Mouse (Mus musculus): Measurements from ENCODE around the gene Ccr2.
"Not testable (repeated sequence)": the region's sequence is repeated elsewhere in the genome, so short reads cannot be mapped to it uniquely, and the experiment has no call there.

The Ccr2 gene

DNA sequence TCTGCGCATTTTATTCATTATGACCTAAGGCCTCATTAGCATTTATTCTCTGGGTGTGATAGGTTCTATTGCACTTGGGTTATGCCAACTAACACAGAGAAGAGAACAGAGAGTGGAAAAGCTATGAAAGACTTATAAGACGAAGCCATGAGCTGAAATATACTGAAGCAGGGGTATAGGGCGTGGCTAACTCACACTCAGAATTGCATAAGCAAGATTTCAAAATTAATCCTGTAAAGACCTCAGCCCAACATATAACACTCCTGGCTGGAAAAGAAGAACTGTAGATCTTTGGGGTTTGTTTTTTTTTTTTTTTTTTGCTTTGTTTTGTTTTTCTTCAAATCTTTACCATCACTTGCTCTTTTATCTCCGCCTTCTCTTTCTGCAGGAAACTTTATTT is at the start of gene Ccr2:
Gene Ccr2, plus strand, starts transcription at position 228 of the 400 bp plus-strand sequence.
- DNase-seq (ENCODE audit: low spot score) = no peak

DNA sequence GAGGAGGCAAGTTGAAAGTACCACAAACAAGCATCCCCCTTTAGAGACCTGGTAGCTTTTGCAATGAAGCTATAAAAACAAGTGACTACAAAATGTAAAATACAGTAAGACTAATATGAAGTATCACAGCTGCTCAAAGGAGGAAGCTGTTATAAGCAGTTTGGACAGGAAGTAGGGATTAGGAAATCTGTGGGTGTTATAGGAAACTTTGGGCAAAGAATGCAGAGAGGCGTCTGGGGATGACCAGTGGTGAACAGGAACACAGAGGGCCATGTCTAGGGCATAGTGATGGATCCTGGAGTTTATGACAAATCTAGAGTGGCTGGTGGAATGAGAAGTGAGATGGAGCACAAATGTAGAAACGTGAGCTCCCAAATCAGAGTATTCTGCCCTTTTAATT is 48.2 kb upstream of the Ccr2 start:
- no peak for DNase-seq (ENCODE audit: low spot score)

DNA sequence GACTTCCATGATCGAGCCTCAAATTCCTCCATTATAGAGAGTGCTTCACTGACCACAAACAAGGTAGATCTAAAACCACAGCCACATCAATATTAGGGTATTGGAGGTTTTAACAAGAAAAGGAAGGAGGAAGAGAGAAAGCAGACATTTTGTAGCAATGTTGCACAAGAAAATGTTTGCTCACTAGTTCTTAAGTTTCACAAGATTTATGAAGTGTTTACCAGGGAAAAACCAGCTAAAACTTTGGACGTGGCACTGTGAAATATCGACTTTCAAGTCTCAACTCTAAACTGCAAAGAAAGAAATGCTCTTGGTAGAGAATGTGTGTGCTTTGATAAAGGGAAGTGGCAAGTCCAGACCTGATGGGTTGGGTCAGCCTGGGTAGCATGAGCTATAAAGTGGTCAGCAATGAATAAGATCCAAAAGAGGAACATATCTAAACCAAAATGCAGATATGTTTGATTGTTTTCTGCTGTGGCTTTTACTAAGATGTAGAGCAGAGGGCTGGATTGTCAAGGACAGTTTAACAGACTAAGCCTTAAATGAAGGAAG is 45.5 kb upstream of the Ccr2 start:
- no peak for DNase-seq (ENCODE audit: low spot score)

DNA sequence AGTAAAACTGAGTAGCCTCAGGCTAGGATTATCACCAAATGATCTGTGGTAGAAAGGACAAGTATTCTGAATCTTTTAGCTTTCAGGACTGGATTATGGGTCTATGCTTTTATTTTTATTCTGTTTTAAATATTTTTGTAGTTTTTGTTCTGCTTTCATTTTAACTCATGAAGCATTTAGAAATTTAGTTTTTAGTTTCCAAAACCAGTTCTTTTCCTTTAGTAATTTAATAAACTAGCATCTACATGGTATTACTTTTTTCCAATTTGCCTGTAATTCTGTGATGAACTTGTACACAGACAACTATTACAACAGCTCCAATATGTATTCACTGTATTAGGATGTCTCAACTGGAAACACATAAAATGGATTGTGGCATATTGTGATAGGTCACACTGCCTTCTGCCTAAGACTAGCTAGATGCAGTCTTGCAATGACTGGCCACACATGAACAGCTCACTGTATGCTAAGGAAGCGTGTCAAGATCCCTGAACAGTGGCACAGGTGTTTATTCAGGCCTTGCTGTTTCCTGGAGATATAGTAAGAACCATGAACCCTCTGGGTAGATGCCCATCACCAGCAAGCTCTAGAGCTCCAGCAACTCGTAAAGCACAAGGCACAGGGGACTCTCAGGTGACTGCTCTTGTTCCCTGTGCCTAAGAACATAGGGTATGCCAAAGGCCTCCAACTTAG is 41.9 kb upstream of the Ccr2 start:
- DNase-seq (ENCODE audit: low spot score) = no peak

DNA sequence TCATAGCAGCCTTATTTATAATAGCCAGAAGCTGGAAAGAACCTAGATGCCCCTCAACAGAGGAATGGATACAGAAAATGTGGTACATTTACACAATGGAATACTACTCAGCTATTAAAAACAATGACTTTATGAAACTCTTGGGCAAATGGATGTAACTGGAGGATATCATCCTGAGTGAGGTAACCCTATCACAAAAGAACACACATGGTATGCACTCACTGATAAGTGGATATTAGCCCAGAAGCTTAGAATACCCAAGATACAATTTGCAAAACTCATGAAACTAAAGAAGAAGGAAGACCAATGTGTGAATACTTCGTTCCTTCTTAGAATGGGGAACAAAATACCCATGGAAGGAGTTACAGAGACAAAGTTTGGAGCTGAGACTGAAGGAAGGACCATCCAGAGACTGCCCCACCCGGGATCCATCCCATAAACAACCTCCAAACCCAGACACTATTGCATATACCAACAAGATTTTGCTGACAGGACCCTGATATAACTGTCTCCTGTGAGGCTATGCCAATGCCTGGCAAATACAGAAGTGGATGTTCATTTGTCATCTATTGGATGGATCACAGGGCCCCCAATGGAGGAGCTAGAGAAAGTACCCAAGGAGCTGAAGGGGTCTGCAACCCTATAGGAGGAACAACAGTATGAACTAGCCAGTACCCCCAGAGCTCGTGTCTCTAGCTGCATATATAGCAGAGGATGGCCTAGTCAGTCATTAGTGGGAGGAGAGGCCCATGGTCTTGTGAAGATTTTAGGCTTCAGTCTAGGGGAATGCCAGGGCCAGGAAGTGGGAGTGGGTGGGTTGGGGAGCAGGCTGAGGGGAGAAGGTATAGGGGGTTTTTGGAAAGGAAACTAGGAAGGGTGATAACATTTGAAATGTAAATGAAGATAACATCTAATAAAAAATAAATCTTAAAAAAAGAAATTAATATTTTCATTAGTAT is 40.0 kb upstream of the Ccr2 start:
- not testable (repeated sequence) for DNase-seq (ENCODE audit: low spot score)

DNA sequence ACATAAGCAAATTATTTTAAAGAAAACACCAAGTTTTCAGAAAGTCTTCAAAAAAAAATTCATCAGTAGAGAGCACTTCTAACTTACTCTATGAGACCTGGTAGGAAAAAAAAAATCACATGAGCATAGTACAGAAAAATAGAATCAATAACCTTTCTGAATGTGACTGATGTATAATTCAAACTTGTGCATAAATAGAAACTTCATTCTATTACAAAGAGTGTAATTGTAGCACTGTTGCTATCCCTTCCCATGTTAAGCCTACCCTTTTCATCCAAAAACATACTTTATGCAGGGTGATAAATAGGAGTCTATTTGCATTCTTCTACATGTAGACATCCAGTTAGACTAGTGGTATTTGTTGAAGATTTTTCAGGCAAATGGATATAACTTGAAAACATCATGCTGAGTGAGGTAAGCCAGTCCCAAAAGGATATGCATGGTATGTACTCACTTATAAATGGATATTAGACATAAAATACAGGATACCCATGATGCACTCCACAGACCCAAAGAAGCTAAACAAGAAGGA is 35.1 kb upstream of the Ccr2 start:
- DNase-seq (ENCODE audit: low spot score) = no peak

DNA sequence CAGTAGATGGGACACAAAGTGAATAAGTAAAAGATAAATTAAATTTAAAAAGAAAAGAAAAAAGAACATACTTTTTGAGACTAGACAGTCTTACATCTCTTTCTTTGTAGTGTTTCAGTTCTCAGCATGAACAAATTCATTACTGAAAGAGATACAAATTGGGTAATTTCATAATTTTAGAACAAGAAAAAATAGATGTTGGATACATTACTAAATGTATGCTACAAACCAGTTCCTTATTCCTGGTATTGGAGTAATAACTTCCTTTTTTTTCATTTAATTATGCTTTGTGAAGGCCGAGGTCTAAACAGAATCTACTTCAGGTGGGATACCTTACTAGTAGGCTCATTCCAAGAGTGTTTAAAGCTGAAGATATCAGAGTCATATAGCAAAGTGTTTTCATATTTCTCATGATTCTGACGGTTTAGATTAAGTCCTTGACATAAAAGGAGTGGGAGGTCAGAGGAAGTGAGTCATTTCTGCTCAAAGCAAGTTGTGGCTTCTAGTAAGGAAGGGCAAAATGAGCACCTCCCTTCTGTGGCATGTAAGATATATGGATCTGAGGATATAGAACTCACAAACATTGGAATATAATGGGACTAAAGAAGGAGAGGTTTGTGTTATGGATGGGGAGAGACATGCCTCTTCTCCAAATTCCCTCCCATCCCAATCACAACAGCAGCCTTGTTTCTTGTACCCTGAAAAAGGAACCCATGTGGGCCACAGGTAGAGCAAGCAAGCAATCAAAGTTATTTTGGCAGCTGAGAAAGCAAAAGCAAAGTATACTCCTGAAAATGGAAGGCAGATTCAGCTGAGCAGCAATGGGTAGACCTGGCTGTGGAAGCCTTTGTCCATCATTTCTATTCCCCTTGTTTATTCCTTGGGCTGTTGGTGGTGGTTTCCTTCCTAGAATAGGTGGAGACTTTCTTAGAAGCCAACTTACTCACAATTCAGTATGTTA is 33.4 kb upstream of the Ccr2 start:
- no peak for DNase-seq (ENCODE audit: low spot score)

DNA sequence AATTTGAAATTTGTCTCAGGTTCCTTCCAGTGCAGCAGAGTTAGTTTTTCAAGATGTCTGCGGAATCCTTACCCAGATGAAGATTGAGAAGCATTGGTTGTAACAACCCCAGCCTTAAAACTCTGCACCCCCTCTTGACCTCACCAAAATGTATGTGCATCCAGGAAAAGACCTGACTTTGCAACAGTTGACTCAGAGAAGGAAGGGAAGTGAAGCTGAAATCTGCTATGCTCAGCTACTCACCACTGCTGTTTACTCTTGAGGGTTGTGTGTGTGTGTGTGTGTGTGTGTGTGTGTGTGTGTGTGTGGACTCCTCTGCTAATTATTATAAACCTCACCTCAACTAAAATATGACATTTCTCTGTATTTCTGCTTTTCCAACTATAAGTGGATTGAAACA is 30.2 kb upstream of the Ccr2 start:
- no peak for DNase-seq (ENCODE audit: low spot score)

DNA sequence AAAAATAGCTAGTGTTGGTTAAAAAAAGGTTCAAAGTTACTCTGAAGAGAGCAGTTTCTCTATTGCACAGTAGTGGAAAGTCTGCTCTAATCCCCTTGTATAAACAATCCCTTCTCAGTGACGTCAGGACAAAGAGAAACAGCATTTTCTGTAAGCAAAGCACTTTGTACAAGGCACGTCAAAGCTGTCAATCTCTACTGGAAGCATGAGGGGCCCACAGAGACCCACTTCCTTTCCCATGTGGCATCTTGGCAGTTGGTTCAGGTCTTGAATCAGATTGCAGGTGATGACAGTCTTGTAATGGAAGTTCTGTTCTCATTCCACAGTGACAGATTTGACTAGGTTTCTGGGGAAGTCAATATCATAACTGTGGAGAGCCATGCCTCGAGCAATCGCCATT is 21.9 kb upstream of the Ccr2 start:
- no peak for DNase-seq (ENCODE audit: low spot score)

DNA sequence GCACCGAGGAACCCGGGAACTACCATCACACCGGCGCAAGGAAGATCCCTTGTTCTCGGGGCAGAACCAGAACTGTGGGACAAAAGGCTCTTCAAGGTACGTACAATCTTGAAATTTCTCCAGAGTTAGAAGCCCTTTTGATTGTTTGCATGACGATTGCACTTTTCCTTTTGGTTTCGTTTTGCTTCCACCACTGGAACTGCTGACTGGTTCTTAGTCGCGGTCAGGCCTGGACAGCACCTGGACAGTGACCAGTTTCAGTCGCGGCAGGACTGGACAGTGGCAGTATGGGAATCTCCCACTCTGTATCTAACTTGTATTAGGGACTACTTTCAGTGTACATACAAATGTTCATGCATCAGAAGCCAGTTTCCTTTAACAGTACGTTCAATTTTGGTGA is 21.3 kb upstream of the Ccr2 start:
- not testable (repeated sequence) for DNase-seq (ENCODE audit: low spot score)

DNA sequence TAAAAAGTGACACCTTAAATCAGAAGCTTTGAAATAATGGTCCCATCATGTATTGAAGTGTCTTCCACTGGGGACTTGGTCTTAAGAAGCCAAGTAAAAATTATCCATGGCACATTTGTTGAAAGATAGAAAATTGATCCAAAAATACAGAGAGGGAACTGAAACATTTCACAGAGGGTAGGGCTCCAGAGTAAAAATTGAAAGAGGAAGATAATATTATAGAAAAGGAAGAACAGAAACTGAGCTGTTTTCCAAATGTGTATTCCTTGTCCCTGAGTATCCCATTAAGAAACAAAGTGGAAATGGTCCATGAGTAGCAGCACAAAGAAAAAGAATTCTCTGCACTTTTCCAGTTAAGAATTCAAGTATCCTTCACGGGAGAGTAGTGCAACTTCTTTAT is 11.3 kb upstream of the Ccr2 start:
- DNase-seq (ENCODE audit: low spot score) = no peak

DNA sequence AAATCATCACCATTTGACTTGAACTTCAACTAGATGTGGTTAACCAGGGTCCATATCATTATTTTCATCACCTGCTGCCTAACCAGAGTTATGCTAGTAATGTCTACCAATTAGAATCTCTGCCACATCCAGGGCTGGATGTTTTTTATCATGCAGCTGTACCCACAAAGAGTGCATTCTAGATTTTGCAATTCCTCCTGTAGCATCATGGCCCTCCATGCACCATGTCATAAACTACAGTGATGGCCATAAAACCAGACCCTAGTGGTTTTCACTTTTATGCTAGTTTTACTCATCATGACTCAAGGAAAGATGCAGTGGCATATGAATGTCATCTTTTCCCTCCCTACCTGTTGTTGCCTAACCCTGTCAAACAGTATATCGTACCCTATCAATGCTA is 2.6 kb upstream of the Ccr2 start:
- no peak for DNase-seq (ENCODE audit: low spot score)

DNA sequence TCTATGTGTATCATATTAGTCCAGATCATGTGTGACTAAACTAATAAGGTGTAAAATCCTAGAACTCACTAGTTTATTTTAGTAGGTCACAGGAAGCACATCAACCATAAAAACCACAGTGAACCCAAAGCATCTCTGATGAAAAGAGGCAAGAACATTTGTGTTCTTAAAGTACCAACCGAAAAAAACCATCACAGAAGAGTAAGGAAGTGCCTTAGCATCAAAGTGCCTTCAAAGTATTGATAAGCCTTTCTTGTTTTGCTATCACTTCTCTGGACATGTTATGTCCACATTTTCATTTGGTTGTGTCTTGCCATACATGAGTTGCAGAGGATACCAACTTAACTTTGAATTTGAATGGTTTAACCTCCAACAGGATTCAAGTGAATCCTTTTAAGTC is 1.4 kb upstream of the Ccr2 start:
- no peak for DNase-seq (ENCODE audit: low spot score)

DNA sequence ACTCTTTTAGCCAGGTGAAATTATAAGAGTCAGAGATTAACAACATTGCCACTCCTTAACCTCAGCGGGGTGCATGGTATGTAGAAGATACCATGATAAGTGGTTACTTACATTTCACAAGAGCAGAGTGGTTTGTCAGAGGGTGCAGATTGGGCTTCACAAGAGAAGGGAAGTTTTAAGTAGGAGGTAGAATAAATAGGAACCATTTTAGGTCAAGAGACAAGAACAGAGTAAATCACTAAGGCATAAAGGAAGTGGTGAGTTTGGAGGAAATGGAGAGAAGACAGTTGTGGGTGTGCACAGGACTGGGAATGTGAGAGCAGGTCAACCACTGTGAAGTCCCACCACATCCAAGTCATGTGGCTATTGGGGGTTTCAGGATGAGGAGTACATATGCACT is 1.4 kb downstream of the Ccr2 start:
- DNase-seq (ENCODE audit: low spot score) = no peak

DNA sequence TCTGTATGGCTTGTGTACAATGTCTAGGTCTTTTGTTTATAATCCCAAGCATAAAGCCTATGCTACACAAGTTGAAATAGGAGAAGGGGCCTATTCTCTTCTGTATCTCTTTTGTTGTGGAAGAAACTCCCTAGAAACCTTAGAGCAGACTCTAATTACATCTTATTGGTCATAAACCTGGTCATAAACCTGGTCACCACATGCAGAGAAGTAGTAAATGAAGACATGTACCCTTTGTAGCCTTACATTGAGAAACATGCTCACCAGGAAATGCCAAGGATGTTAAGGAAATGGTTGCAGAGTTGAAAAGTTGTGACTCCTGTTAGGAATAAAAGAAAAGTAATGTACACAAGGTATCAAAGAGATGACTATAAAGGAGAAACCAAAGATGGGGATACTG is 3.4 kb downstream of the Ccr2 start:
- no peak for DNase-seq (ENCODE audit: low spot score)

DNA sequence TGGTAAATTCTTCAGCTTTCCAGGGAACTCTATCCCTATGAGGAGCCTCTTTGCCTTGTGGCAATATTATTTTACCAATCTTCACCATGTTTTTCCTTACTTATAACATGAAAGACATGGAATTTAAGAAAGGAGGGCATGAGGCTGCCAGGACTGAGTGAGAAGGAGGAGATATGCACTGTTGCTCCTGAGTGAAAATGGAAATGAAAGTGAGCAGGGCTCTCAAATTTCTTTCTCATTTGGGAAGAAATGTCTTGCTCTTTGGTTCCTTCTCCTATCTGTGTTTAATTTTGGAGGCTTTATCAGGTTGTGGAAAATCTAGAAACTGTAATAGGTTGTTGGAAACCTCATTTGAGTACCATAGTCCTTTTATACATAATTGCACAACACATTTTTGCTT is 5.5 kb downstream of the Ccr2 start:
- no peak for DNase-seq (ENCODE audit: low spot score)

DNA sequence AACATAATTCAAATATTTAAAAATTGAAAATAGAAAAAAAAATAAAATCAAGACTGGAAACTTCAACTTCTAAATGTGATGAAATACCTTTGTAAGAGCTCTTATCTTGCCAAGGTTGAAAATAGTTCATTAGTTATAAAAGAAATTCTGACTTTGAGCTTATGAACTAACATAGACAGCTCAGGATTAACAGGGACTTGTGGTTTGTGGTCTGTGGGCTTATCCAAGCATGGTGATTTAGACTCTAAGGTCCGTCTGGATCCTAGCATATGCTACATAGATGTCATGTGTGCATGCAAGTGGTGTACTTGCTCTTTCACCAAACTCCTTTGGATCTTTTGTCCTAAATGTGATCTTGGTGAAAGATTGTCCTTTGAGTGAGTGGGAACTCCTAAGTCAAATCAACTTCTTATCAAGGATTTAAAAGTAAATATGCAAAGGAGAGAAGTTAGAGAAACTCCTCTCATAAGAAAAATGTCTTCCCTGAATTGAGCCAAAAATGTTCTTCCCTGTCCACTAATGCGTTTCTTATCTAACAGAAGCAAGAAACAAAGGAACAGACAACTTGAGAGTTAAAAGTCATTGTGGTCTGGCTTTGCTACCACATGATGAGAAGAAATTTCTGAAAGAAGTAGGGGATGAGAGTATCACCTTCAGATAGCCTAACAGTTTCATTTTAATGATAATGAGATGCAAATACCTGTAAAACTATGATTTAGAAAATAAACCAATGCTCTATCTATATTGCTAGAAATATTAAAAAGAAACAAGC is 6.8 kb downstream of the Ccr2 start:
- DNase-seq (ENCODE audit: low spot score) = no peak

DNA sequence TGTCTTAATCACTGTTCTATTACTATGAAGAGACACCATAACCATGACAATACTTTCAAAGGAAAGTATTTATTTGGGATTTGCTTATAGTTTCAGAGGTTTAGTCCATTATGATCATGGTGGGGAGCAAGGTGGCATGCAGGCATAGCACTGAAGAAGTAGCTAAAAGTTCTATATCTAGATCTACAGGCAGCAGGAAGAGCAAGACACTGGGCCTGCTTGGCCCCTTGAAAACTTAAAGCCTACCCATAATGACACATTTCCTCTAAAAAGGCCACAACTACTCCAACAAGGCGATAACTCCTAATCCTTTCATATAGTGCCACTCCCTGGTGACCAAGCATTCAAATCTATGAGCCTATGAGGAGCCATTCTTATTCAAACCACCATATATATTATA is 10.2 kb downstream of the Ccr2 start:
- no peak for DNase-seq (ENCODE audit: low spot score)

DNA sequence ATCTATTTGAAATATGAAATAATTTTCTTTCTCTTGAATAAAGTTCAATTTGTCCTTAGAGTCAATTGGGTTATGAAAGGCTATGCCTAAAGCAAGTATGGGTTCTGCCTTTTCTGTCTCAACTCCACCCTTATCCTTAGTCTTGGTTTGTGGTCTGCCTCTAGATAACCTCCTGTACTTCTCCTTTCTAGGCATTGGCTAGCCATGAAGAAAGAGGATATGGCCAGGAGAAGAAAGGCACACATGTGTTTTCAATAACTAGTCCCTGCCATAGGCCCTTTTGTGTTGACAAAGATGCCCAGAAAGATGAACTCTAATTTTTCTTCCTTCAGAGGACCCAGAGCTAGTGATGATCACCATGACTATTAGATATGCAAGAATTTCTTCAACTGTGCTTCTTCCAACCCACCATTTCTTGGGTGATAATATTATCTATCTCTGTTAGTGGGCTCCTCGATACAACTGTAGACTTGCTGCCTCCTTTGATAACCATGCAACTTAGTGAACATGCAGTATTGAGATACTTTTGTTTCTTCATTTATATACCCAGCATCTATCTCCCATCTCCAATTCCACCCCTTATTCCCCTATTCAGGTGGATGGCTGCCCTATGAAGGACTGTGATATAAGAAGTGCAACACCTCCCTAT is 11.0 kb downstream of the Ccr2 start:
- no peak for DNase-seq (ENCODE audit: low spot score)

DNA sequence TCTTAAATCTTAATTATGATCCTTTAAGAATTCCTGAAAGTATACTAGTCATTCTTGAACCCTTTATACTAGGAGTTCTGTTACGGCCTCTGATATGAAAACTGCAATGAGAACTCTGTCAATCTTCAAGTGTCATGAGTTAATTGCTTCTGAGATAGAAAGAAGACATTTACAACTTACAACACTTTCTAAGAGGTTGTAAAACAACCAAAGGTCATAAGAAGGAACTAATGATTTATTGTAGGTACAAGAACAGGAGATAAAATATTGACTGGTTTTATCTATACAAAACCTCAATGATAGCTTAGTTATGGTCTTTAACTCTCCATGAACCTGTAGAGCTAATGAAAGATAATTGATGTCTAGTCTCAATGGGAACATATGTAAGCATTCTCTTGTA is 12.0 kb downstream of the Ccr2 start:
- no peak for DNase-seq (ENCODE audit: low spot score)

Data from spleen, adult 12 weeks (tissue).